Mouse (Mus musculus) erythroblast, embryonic 14.5 days (primary cell): ENCODE measurements around the gene Krtap24-1.

ENCODE experiments used
- GATA1 ChIP-seq: IDR thresholded peaks from 2 replicates; pipeline ENCODE4 v1.6.1; 2012; ENCODE audit warnings: low read length, inconsistent platforms, mixed read lengths
- TAL1 ChIP-seq: IDR thresholded peaks from 3 replicates; pipeline ENCODE4 v1.6.1; 2012; ENCODE audit warnings: low read length, inconsistent platforms, mixed read lengths

GRCm38 (mm10) chr16:88569732-88570131, 42.3 kb downstream of the Krtap24-1 start:
- TF ChIP-seq TAL1 (no peak), GATA1 (no peak)
